Mouse (Mus musculus) kidney, adult 2 months (tissue): Measurements from ENCODE around the gene Cpb1.

Experiments used
- CTCF ChIP-seq: fragments of 200-500 bp; conservative IDR thresholded peaks from 2 replicates; pipeline ENCODE4 v1.5.1; 2011; ENCODE audit warnings: low read depth, mild to moderate bottlenecking, control low read depth, low read length, moderate library complexity, mixed read lengths; ENCODE audit not compliant: insufficient read depth, insufficient read length
- POLR2A ChIP-seq: fragments of 200-500 bp; IDR thresholded peaks from one replicate; pipeline ENCODE4 v1.6.1; 2011; ENCODE audit warnings: low read depth, low read length, control low read depth

- TF ChIP-seq CTCF (no peak), POLR2A (no peak)
These were observed 13.2 kb upstream of the Cpb1 start for GRCm38 (mm10) chr3:20288761-20289160.
